Mouse (Mus musculus) cerebellum, adult 2 months (tissue): Measurements from ENCODE around the gene Cdk5. TPM values are rescaled to one million over a fixed set of nuclear protein-coding genes. Genes with fewer than 3 reads are reported as not detected.

Experiments
- DNase-seq, 2 experiments: peaks; one replicate each; pipeline ENCODE4 v3.0.0; 2021
- H3K27ac ChIP-seq: fragments of 200-500 bp; 2 replicates; pipeline ENCODE4 v1.5.1; 2012; ENCODE audit warnings: low read length, control low read depth, inconsistent platforms; ENCODE audit not compliant: insufficient read depth
- H3K27me3 ChIP-seq: fragments of 200-500 bp; 2 replicates; pipeline ENCODE4 v1.6.1; 2012; ENCODE audit warnings: inconsistent platforms, mild to moderate bottlenecking, low read length, moderate library complexity; ENCODE audit not compliant: control insufficient read depth, insufficient read depth
- H3K4me1 ChIP-seq: fragments of 200-500 bp; 2 replicates; pipeline ENCODE4 v1.6.1; 2011; ENCODE audit warnings: low read length; ENCODE audit not compliant: control insufficient read depth, insufficient read depth
- H3K4me3 ChIP-seq: fragments of 200-500 bp; replicated peaks from 2 replicates; pipeline ENCODE3; 2011; ENCODE audit warnings: mild to moderate bottlenecking, low read depth, low read length, control low read depth; ENCODE audit not compliant: insufficient read depth
- CTCF ChIP-seq: fragments of 200-500 bp; IDR thresholded peaks from 2 replicates; pipeline ENCODE4 v1.5.1; 2011; ENCODE audit warnings: low read depth, mild to moderate bottlenecking, control low read depth, low read length, moderate library complexity, borderline replicate concordance; ENCODE audit not compliant: insufficient read depth
- POLR2A ChIP-seq: fragments of 200-500 bp; IDR thresholded peaks from 2 replicates; pipeline ENCODE4 v1.6.1; 2011; ENCODE audit warnings: low read length, control low read depth, borderline replicate concordance; ENCODE audit not compliant: insufficient read depth
- WGBS: fragments of 180-500 bp; shearing (Covaris S2); methylation state at CpG from one replicate; pipeline ENCODE4 v1.1.7; 2018; 5-methylcytosine and 5-hydroxymethylcytosine counted together
- polyA plus RNA-seq: library from polyadenylated mRNA; depleted of rRNA; stranded (reverse); fragments of >200 nt; gene quantifications from 2 replicates; pipeline ENCODE4 v1.2.3, GENCODE M21; 2012; rRNA removed

The Cdk5 gene
- polyA plus RNA-seq, result 221 and 222 TPM in 2 replicates

DNA sequence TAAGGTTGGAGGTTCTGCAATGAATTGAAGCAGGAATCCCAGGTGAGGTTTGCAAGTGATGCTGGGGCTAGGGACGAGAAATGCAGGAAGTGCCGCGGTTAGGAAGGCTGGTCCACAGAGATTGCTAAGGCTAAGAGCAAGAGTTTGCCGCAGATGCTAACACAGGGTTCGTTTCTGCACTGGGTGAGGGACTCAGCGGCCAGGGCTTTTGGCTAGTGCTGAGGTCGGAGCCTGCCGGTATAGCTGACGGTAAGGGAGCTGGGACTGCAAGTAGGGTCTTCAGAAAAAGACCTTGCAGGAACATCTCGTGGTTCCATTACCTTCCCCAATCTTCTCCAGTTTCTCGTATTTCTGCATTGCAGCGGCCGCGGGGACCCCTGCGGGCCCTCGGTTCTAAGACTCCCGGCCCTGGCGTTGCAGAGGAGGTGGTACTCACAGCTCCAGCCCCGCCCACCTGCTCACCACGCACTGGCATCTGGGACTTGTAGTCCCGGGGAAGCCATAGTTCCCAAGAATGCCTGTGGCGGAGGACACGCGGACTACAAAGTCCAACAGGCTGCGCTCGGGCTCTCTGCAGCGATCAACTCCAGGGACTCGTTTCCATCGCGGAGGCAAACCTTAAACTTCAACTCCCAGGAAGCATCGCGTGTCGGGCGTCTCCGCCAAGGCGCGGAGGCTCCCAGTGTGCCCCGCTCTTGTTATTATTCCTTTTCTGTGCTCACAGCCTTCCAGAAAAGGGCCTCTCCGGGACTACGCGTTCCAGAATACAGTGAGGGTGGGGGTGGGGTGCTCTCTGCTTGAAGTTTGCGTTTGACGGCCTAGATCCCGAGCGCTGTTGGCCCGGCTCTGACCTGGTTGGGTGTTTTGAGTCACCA, at the start of gene Cdk5, which contains the start of gene Slc4a2:
Gene Cdk5 (minus strand): TSS at position 402 of the 875 bp plus-strand sequence.
Gene Slc4a2 (plus strand): TSS at position 709 of the 875 bp plus-strand sequence.
- Histone ChIP-seq H3K4me1 (no peaks in the 10 kb centered on the region; the same call in 1 of the 2 replicates), H3K4me3 (peak within 1 kb of the TSS; percentile 95), H3K27ac (peak within 1 kb of the TSS; percentile 90), H3K27me3 (no peaks in the 10 kb centered on the region)
- TF ChIP-seq POLR2A, result peak; percentile 51; the same call in 1 of the 2 replicates
- no peak for TF ChIP-seq CTCF
- peak; percentile 98 to 100 for DNase-seq
- WGBS, result under 1% methylated on average over 46 of the region's 46 CpGs

DNA sequence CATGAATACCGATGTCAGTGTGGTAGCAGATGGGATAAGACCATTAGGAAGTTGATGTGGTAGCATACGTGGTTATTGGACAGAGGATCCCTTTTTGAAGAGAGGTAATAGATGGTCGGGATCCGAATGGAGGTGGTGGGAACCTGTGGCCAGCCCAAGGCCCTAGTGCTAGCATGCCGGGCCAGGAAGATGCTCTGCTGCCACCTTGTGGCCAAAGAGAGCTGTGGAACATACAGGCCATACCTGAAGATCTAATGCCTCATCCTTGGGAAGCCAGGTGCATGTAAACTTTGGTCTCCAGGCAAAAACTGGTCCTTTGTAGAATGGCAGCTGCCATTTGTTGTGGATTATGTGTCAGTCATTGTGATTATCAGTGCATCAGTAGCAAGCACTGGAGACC, 47.3 kb upstream of the Cdk5 start:
- Histone ChIP-seq H3K4me1 (peaks cover 26% of the 10 kb centered on the region), H3K27me3 (no peaks in the 10 kb centered on the region), H3K4me3 (no peak overlapping the region), H3K27ac (no peak overlapping the region)
- TF ChIP-seq CTCF, result peak; percentile 96
- TF ChIP-seq POLR2A, result no peak
- WGBS, result 3% methylated on average over 5 of the region's 5 CpGs
- peak; percentile 81 to 85 for DNase-seq

DNA sequence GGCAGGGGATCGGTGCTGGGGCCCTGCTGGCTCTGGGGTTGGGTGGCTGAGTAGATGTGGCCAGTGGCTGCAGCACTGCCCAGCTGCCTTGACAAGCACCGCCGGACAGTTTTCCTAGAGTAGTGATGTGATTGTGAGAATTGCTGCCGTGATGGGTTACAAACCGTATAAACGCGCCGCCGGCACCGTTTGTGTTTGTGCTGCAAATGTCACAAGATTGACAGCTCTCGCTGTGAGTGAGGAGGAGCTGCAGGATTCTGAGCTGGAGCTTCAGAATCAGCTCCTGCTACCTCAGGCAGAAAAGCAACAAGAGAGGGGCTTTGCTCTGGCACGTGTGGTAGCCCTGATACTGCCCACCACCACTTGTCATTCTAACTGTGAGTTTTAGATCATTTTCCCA, 43.4 kb upstream of the Cdk5 start:
- WGBS, result 6% methylated on average over 12 of the region's 12 CpGs

DNA sequence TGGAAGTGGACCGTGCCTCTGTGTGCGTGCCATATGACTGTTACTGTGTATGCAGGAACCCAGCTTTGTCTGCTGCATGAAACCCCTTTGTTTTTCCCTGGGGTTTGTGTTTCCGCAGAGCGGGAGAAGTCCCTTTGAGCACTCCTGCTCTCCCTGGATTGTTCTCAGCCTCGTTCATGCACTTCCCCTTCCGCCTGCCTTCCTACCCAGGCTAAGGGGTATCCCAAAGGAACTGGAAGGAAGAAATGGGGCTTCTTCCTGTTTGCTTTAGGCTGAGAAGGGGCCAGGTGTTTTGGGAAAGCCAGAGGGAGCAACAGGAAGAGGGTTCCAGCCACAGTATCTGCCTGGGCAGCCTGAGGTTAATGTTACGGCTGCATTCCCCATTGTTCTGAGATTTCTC, 32.3 kb upstream of the Cdk5 start:
- WGBS, result 22% methylated on average over 7 of the region's 7 CpGs
- no peak for TF ChIP-seq POLR2A
- TF ChIP-seq CTCF, result no peak
- H3K27me3 ChIP-seq, result no peaks in the 10 kb centered on the region
- peak overlapping the region; percentile 28 for H3K4me3 ChIP-seq
- no peak overlapping the region for H3K27ac ChIP-seq
- H3K4me1 ChIP-seq, result peaks cover 31% of the 10 kb centered on the region
- DNase-seq, result peak in 1 of 2 experiments; percentile 23

More for the DNA sequence above, 43.4 kb upstream of the Cdk5 start:
- Histone ChIP-seq H3K4me3 (no peak overlapping the region), H3K27me3 (no peaks in the 10 kb centered on the region), H3K27ac (no peak overlapping the region), H3K4me1 (peaks cover 37% of the 10 kb centered on the region)
- TF ChIP-seq CTCF, result no peak
- TF ChIP-seq POLR2A, result no peak
- no peak for DNase-seq

DNA sequence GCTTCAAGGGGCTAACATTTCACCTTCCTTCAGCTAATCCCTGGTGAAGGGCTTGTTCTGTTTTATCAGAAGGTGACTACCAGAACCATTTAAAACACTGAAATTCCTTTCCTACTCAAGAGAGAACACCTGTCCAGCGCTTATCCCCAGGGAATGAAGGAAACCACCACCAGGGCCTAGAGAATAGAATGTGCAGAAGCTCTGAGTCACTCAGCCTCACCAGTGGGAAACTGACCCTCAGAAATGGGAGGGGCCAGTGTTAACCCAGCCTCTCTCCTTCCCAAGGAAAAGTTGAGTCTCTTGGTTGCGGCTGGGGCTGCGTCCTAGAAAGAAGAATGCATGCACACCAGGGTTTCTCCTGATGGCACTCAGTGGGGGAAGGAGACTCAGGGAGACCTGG, 31.7 kb upstream of the Cdk5 start:
- no peak for TF ChIP-seq CTCF
- no peak for TF ChIP-seq POLR2A
- no peaks in the 10 kb centered on the region for H3K27me3 ChIP-seq
- DNase-seq, result peak in 1 of 2 experiments; percentile 24
- peak overlapping the region; percentile 70; the same call in 1 of the 2 replicates for H3K27ac ChIP-seq
- 26% methylated on average over 3 of the region's 3 CpGs for WGBS
- H3K4me1 ChIP-seq, result peaks cover 31% of the 10 kb centered on the region
- H3K4me3 ChIP-seq, result peak overlapping the region; percentile 49

DNA sequence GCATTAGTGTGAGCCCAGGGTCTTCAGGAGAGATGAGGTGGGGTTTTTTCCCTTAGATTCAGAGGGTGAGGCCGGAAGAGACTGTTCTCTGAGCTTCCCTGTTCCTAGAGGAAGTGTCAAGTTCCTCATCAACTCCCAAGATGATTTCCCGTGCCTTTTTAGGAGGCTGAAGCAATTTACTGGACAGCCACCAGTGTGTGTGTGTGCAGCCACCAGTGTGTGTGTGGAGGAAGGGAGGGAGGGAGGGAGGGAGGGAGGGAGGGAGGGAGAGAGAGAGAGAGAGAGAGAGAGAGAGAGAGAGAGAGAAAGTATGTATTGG, 30.6 kb upstream of the Cdk5 start:
- TF ChIP-seq CTCF (no peak), POLR2A (0 out of 2 replicates have a peak, but pooled peaks have one; percentile 1)
- 2% methylated on average over 2 of the region's 2 CpGs for WGBS
- DNase-seq, result no peak

DNA sequence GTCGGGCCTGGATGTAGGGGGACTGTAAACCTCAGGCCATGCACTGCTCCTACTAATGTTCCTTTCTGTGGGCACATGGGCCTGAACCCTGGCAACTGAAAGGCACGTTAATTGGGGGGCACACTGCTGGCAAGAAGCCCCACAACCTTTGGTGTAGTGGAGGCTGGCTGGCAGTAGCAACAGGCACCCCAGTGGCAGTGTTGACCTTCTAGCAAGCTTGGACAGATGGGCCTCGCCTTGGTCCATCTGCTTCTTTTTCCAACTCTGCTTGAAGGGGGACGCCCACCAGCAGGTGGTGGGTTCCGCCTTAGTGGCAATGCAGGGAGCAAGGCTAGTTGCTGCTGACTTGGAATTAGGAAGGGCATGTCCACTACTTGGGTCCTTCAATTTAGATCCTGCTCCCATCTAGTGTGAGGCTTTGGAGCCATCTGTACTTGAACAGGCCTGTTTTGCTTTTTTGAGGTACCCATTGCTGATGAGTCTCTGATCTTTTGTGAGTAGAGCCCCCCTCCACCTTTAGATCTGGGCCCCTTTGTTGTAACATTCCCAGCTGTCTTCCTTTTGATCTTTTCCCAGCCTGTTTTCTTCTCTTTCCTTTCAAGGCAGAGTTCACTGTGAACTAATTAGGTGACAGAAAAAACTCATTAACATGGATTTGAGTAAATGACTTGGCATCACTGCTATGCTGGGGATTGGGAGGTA, 30.1 kb upstream of the Cdk5 start:
- peak overlapping the region; percentile 89 for H3K4me3 ChIP-seq
- DNase-seq, result peak; percentile 89 to 91
- H3K27ac ChIP-seq, result peak overlapping the region; percentile 79
- 0 out of 2 replicates have a peak, but pooled peaks have one; percentile 11 for TF ChIP-seq POLR2A
- no peak for TF ChIP-seq CTCF
- WGBS, result 0% methylated on average over 5 of the region's 5 CpGs
- peaks cover 31% of the 10 kb centered on the region for H3K4me1 ChIP-seq
- no peaks in the 10 kb centered on the region for H3K27me3 ChIP-seq

More for the DNA sequence above, 30.6 kb upstream of the Cdk5 start:
- H3K27me3 ChIP-seq, result no peaks in the 10 kb centered on the region
- peak overlapping the region; percentile 79 for H3K27ac ChIP-seq
- peaks cover 31% of the 10 kb centered on the region for H3K4me1 ChIP-seq
- H3K4me3 ChIP-seq, result peak overlapping the region; percentile 89

DNA sequence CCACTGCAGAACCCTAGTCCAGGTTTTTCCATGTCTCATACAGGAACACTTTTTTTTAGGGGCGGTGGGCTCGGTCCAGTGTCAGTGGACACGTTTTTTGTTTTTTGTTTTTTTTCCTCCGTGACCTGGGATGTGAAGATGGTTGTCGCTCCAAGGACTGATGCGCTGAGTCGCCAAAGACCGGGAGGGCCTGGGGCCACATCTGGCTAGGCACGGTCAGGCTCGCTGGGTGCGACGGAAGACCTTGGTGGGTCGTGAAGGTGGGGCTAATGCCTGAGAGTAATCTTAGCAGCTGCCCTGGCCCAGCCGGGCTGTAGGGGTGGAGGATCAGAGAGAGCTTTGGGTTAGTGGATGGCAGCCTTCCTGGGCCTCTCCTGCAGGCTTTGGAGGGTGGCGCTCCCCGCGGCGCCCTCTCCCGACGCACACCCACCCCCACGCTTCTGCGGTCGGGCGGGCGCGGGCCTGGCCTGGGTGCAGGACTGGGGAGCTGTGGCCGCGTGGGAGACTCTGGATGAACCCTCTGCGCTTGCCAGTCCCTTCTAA, 29.4 kb upstream of the Cdk5 start:
- H3K4me3 ChIP-seq, result peak overlapping the region; percentile 89
- H3K27ac ChIP-seq, result peak overlapping the region; percentile 79
- no peak for TF ChIP-seq CTCF
- no peak for TF ChIP-seq POLR2A
- peaks cover 31% of the 10 kb centered on the region for H3K4me1 ChIP-seq
- peak in 1 of 2 experiments; percentile 54 for DNase-seq
- H3K27me3 ChIP-seq, result no peaks in the 10 kb centered on the region
- WGBS, result under 1% methylated on average over 29 of the region's 29 CpGs
